Mouse (Mus musculus): ENCODE measurements around the gene Klhl2. TPM values are rescaled to one million over a fixed set of nuclear protein-coding genes. Genes with fewer than 3 reads are reported as not detected.

Klhl2 gene
- total RNA-seq (2014; rRNA removed) (35.0 and 41.0 TPM in 2 replicates), polyA plus RNA-seq (2015; fragmentation: Nextera tagmentation; extraction: Ambion mirVana) (26.3 and 27.4 TPM in 2 replicates)

DNA sequence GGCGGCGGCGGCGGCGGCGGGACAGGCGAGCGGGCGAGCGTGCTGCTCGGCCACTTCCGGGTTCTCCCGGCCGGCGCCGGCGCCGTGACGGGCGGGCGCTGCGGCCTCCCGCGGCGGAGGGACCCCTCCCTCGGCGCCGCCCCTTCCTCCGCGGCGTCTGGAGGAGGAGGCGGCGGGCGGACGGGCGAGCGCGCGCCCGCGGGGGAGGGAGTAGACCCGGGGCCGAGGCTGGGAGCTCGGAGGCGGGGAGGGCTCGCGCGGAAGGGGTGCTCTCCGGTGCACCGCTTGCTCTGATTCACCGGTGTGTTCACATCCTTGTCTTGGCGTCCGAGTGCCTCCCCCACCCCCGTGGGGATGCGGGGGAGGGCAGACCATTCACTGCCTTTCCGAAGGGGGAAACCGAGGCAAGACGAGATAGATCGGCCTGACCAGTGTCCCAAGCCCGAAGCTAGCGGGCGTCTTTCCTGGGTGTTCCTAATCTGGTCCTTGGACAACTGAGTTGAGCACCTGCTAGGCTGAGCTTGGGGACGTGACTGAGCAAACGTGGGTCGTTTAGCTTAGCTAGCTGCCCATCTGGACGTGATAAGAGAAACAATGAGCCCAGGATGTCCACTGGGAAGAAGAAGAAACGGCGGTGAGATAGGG is at the start of gene Klhl2:
Klhl2 (minus strand) TSS at position 121 of the 645 bp plus-strand sequence.
- ATAC-seq (peak; percentile 88), DNase-seq (ENCODE audit: low spot score) (peak; percentile 90)
- 2% methylated on average over 54 of the region's 68 CpGs for WGBS
- Histone ChIP-seq H3K9me3 (ENCODE audit: low read length) (no peaks in the 10 kb centered on the region), H3K9ac (replicated peaks; ENCODE audit: low read length) (peak within 1 kb of the TSS; percentile 92), H3K4me1 (ENCODE audit: insufficient read depth, low read length) (peaks cover 15% of the 10 kb centered on the region), H3K27ac (peak within 1 kb of the TSS; percentile 90), H3K27me3 (ENCODE audit: insufficient read depth, low read length) (no peaks in the 10 kb centered on the region), H3K4me2 (ENCODE audit: low read depth, low read length) (peak within 1 kb of the TSS; percentile 81), H3K4me3 (ENCODE audit: low read length) (peak within 1 kb of the TSS; percentile 92), H3K36me3 (ENCODE audit: insufficient read depth, low read length) (no peaks in the 10 kb centered on the region)
- TF ChIP-seq CTCF (IDR thresholded peaks at IDR 0.05; ENCODE audit: low read depth) = no peak

DNA sequence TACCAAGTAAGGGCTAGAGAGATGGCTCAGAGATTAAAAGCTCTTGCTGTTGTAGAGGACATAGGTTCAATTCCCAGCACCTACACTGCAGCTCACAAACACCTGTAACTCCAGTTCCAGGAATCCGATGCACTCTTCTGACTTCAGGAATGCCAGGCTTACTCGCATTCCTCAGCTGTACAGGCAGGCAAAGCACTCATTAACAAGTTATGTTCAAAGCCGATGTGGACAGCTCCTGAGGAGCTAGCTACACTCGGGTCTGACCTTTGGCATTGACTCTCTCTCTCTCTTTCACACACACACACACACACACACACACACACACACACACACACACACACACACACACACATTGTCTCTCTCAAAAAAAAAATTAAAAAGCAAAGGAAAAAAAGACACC is 48.9 kb upstream of the Klhl2 start:
- Histone ChIP-seq H3K4me2 (ENCODE audit: low read depth, low read length) (no peak overlapping the region), H3K4me3 (ENCODE audit: low read length) (no peak overlapping the region), H3K36me3 (ENCODE audit: insufficient read depth, low read length) (no peaks in the 10 kb centered on the region), H3K4me1 (ENCODE audit: insufficient read depth, low read length) (no peaks in the 10 kb centered on the region), H3K9ac (replicated peaks; ENCODE audit: low read length) (no peak overlapping the region), H3K27ac (no peak overlapping the region), H3K27me3 (ENCODE audit: insufficient read depth, low read length) (no peaks in the 10 kb centered on the region), H3K9me3 (ENCODE audit: low read length) (no peaks in the 10 kb centered on the region)
- no peak for ATAC-seq
- WGBS = 29% methylated on average over 4 of the region's 4 CpGs
- TF ChIP-seq CTCF (IDR thresholded peaks at IDR 0.05; ENCODE audit: low read depth) = no peak
- no peak for DNase-seq (ENCODE audit: low spot score)

DNA sequence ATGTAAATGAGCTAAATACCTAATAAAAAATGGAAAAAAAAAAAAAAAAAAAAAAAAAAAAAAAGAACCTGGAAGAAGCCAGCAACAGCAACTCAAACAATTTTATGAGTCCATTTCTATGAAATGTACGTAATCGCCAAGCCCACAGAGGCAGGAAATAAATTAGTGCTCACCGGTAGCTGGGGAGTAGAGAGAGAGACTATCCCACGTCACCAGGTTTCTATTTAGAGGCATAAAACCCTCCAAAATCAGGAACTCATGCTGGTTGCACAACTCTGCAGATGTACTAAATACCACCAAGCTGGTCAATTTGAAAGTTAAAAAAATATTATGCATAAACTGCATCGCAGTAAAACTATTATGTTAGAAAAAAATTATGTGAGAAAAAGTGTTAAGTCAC is 46.9 kb upstream of the Klhl2 start:
- H3K4me2 ChIP-seq (ENCODE audit: low read depth, low read length) = no peak overlapping the region
- H3K27me3 ChIP-seq (ENCODE audit: insufficient read depth, low read length) = no peaks in the 10 kb centered on the region
- H3K27ac ChIP-seq = no peak overlapping the region
- H3K9ac ChIP-seq (replicated peaks; ENCODE audit: low read length) = no peak overlapping the region
- no peaks in the 10 kb centered on the region for H3K36me3 ChIP-seq (ENCODE audit: insufficient read depth, low read length)
- no peak for TF ChIP-seq CTCF (IDR thresholded peaks at IDR 0.05; ENCODE audit: low read depth)
- H3K4me1 ChIP-seq (ENCODE audit: insufficient read depth, low read length) = no peaks in the 10 kb centered on the region
- 90% methylated on average over 5 of the region's 5 CpGs for WGBS
- DNase-seq (ENCODE audit: low spot score) = no peak
- ATAC-seq = no peak
- no peaks in the 10 kb centered on the region for H3K9me3 ChIP-seq (ENCODE audit: low read length)
- no peak overlapping the region for H3K4me3 ChIP-seq (ENCODE audit: low read length)

DNA sequence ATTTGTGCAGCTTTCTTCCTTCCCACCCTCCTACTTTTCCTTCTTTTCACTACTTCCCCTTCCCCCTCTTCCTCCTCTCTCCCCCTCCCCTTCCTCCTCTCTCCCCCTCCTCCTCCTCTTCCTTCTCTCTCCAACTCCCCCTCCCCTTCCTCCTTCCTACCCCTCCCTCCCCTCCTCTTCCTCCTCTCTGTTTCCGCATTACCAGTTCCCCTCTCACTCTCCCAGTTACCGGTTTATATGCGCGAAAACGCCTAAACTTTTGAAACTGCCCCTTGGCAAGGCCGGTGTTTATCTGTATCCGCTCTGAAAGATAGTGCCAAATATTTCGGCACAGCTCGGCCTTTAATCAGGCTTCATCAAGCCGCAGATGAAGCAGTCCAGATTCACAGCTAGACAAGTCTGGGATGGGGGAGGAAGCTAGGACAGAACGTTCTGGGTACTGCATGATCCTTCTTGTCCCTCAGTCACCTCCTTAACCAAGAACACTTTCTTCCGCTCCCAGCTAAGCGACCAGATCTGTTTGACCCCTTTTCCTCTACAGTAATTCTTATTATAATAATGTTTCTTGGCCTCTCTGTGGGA is 30.9 kb upstream of the Klhl2 start:
- no peaks in the 10 kb centered on the region for H3K27me3 ChIP-seq (ENCODE audit: insufficient read depth, low read length)
- DNase-seq (ENCODE audit: low spot score) (no peak), ATAC-seq (no peak)
- H3K4me2 ChIP-seq (ENCODE audit: low read depth, low read length) = peak overlapping the region; percentile 0; the same call in 1 of the 2 replicates
- no peak for TF ChIP-seq CTCF (IDR thresholded peaks at IDR 0.05; ENCODE audit: low read depth)
- no peaks in the 10 kb centered on the region for H3K9me3 ChIP-seq (ENCODE audit: low read length)
- 54% methylated on average over 13 of the region's 13 CpGs for WGBS
- no peaks in the 10 kb centered on the region for H3K36me3 ChIP-seq (ENCODE audit: insufficient read depth, low read length)
- H3K4me3 ChIP-seq (ENCODE audit: low read length) = no peak overlapping the region
- no peak overlapping the region for H3K9ac ChIP-seq (replicated peaks; ENCODE audit: low read length)
- H3K27ac ChIP-seq = no peak overlapping the region
- no peaks in the 10 kb centered on the region for H3K4me1 ChIP-seq (ENCODE audit: insufficient read depth, low read length)

GRCm38 (mm10) chr8:64877630-64878312 is 28.0 kb upstream of the Klhl2 start:
- TF ChIP-seq CTCF (IDR thresholded peaks at IDR 0.05; ENCODE audit: low read depth) = no peak
- Histone ChIP-seq H3K4me1 (ENCODE audit: insufficient read depth, low read length) (no peaks in the 10 kb centered on the region), H3K9me3 (ENCODE audit: low read length) (no peaks in the 10 kb centered on the region), H3K36me3 (ENCODE audit: insufficient read depth, low read length) (no peaks in the 10 kb centered on the region), H3K27me3 (ENCODE audit: insufficient read depth, low read length) (no peaks in the 10 kb centered on the region), H3K4me2 (ENCODE audit: low read depth, low read length) (no peak overlapping the region), H3K27ac (no peak overlapping the region), H3K4me3 (ENCODE audit: low read length) (no peak overlapping the region), H3K9ac (replicated peaks; ENCODE audit: low read length) (no peak overlapping the region)
- WGBS = 87% methylated on average over 22 of the region's 22 CpGs
- ATAC-seq (no peak), DNase-seq (ENCODE audit: low spot score) (no peak)

GRCm38 (mm10) chr8:64871469-64872165 is 21.8 kb upstream of the Klhl2 start:
- no peak overlapping the region for H3K4me3 ChIP-seq (ENCODE audit: low read length)
- no peak for TF ChIP-seq CTCF (IDR thresholded peaks at IDR 0.05; ENCODE audit: low read depth)
- H3K9me3 ChIP-seq (ENCODE audit: low read length) = no peaks in the 10 kb centered on the region
- no peak overlapping the region for H3K4me2 ChIP-seq (ENCODE audit: low read depth, low read length)
- no peaks in the 10 kb centered on the region for H3K27me3 ChIP-seq (ENCODE audit: insufficient read depth, low read length)
- no peaks in the 10 kb centered on the region for H3K4me1 ChIP-seq (ENCODE audit: insufficient read depth, low read length)
- H3K27ac ChIP-seq = no peak overlapping the region
- ATAC-seq (no peak), DNase-seq (ENCODE audit: low spot score) (no peak)
- 84% methylated on average over 12 of the region's 12 CpGs for WGBS
- H3K9ac ChIP-seq (replicated peaks; ENCODE audit: low read length) = no peak overlapping the region
- no peaks in the 10 kb centered on the region for H3K36me3 ChIP-seq (ENCODE audit: insufficient read depth, low read length)

Measured in hindbrain, postnatal 0 days (tissue).